Mouse (Mus musculus) myocyte (in vitro differentiated cells): ENCODE results near the gene Stat3.

Experiments
- CEBPB ChIP-seq: IDR thresholded peaks from 2 replicates; pipeline ENCODE4 v1.6.1; 2011; ENCODE audit warnings: mild to moderate bottlenecking, moderate library complexity; ENCODE audit not compliant: poor library complexity, insufficient read depth, severe bottlenecking
- MAX ChIP-seq: IDR thresholded peaks from one replicate; pipeline ENCODE4 v1.6.1; 2011; ENCODE audit warnings: low read depth, mild to moderate bottlenecking, control low read depth
- MYOG ChIP-seq, 3 experiments: IDR thresholded peaks; one replicate each; pipeline ENCODE4 v1.6.1; 2011; ENCODE audit warnings: control low read depth in 2 of 3, low read depth in 2 of 3, mild to moderate bottlenecking in 2 of 3; ENCODE audit not compliant: insufficient read length in 2 of 3, control insufficient read depth in 1 of 3, insufficient read depth in 1 of 3
- POLR2A ChIP-seq: IDR thresholded peaks from one replicate; pipeline ENCODE4 v1.6.1; 2011; ENCODE audit warnings: low read depth, mild to moderate bottlenecking, control low read depth, moderate library complexity; ENCODE audit not compliant: insufficient read length
- POLR2AphosphoS2 ChIP-seq: IDR thresholded peaks from one replicate; pipeline ENCODE4 v1.6.1; 2011; ENCODE audit warnings: low read depth, control low read depth; ENCODE audit not compliant: insufficient read length
- REST ChIP-seq: IDR thresholded peaks from one replicate; pipeline ENCODE4 v1.6.1; 2011; ENCODE audit warnings: mild to moderate bottlenecking, control low read depth, moderate library complexity; ENCODE audit not compliant: insufficient read depth, insufficient read length
- SRF ChIP-seq: IDR thresholded peaks from one replicate; pipeline ENCODE4 v1.6.1; 2011; ENCODE audit warnings: low read depth; ENCODE audit not compliant: control insufficient read depth, insufficient read length
- TCF12 ChIP-seq: IDR thresholded peaks from one replicate; pipeline ENCODE4 v1.6.1; 2011; ENCODE audit warnings: mild to moderate bottlenecking, control low read depth; ENCODE audit not compliant: poor library complexity, insufficient read depth, severe bottlenecking
- USF1 ChIP-seq: IDR thresholded peaks from one replicate; pipeline ENCODE4 v1.6.1; 2011; ENCODE audit warnings: low read depth, mild to moderate bottlenecking, control low read depth, moderate library complexity

DNA sequence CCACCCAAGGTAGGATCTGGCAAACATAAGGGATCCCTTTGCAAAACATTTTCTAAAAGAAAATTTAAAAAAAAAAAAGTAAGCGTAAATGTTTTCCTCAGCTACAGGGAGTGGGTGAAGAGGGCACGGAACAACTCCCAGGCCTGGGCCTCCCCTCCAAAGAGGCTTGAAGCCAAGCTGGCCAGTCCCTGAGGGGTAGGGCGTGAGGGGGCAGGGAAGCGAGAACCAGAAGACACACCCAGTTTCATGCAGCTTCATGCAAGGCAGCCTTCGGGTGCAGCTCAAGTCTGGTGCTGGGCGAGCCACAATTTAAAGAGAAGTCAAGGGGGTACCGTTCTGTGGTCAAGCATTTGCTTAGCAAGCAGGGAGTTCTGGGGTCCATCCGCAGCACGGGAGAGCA is 24.3 kb upstream of the Stat3 start:
- peak; percentile 11 for TF ChIP-seq POLR2A
- no peak for TF ChIP-seq USF1
- no peak for TF ChIP-seq CEBPB
- TF ChIP-seq TCF12, result no peak
- no peak for TF ChIP-seq MAX
- peak; percentile 44 for TF ChIP-seq POLR2AphosphoS2
- no peak for TF ChIP-seq MYOG (IDR thresholded peaks at IDR 0.05; ENCODE audit: control insufficient read depth in 1 of 3, insufficient read depth in 1 of 3, insufficient read length in 2 of 3, low read depth in 2 of 3)
- TF ChIP-seq REST, result no peak
- TF ChIP-seq SRF, result no peak
